Mouse (Mus musculus): ENCODE data around the gene Hnrnpll.

Gene Hnrnpll

DNA sequence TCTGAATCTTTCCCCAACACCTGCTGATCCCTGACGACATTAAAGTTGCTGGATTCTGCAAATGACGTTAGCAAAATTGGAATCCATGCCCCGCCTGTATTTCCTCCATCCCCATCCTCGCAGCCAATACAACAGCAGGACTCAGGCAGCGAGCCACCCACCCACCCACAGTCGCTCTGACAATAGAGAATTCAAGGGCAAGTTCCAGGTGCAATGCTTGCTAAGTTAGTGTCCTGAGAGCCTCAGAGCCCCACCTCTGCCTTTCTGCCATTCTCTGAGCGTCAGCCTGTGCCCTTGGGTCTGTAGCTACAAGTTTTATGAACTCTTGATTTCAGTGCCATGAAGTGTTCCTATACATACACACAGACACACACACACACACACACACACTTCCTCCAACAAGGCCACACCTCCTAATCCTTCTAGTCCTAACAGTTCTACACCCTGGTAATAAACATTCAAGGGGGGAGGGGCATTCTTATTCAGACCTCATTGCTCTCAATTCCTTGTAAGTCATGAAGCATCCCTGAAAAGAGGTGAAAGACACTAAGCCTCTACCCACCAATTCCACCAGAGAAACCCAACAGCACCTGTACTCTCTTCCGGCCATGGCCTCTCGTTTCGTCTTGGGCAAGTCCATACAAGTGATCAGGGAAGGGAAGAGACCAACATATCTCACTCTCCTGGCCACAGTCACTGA lies 81.6 kb downstream of the Hnrnpll start:
- in situ Hi-C loops (cut with MboI; ENCODE audit: low pct_unique_long_range_greater_than_20kb in 1 of 2, low sequenced_read_pairs in 2 of 2, unreplicated experiment in 1 of 2): no loop called here

Data from mouse embryonic stem cell (cell line).